Mouse (Mus musculus) heart, adult 2 months (tissue): Measurements from ENCODE around the gene Flad1. TPM values are rescaled to one million over a fixed set of nuclear protein-coding genes. Genes with fewer than 3 reads are reported as not detected.

Experiments
- DNase-seq, 2 experiments: peaks; one replicate each; pipeline ENCODE4 v3.0.0; 2021
- H3K27ac ChIP-seq: fragments of 200-600 bp; 2 replicates; pipeline ENCODE4 v1.8.1; 2022
- H3K27me3 ChIP-seq: fragments of 200-500 bp; 2 replicates; pipeline ENCODE4 v1.6.1; 2012; ENCODE audit warnings: mild to moderate bottlenecking, low read length, inconsistent platforms, mixed read lengths; ENCODE audit not compliant: control insufficient read depth, insufficient read depth
- H3K36me3 ChIP-seq: fragments of 200-500 bp; 2 replicates; pipeline ENCODE4 v1.6.1; 2012; ENCODE audit warnings: low read length, inconsistent platforms; ENCODE audit not compliant: control insufficient read depth, insufficient read depth
- H3K4me1 ChIP-seq: fragments of 200-500 bp; 2 replicates; pipeline ENCODE4 v1.6.1; 2011; ENCODE audit warnings: low read length; ENCODE audit not compliant: control insufficient read depth, insufficient read depth
- H3K4me3 ChIP-seq: fragments of 200-600 bp; 2 replicates; pipeline ENCODE4 v1.8.1; 2022
- H3K79me2 ChIP-seq: fragments of 200-500 bp; replicated peaks from 2 replicates; pipeline ENCODE4 v1.6.1; 2012; ENCODE audit warnings: mild to moderate bottlenecking, inconsistent platforms, low read length, moderate library complexity, mixed read lengths; ENCODE audit not compliant: control insufficient read depth, insufficient read depth
- H3K9ac ChIP-seq: fragments of 200-500 bp; 2 replicates; pipeline ENCODE4 v1.6.1; 2012; ENCODE audit warnings: low read depth, mild to moderate bottlenecking, control low read depth, inconsistent platforms, low read length, mixed read lengths
- CTCF ChIP-seq: fragments of 200-600 bp; IDR thresholded peaks from 2 replicates; pipeline ENCODE4 v1.8.1; 2022; ENCODE audit warnings: antibody characterized with exemption, mild to moderate bottlenecking, moderate library complexity
- EP300 ChIP-seq: fragments of 200-500 bp; IDR thresholded peaks from 2 replicates; pipeline ENCODE4 v1.6.1; 2011; ENCODE audit warnings: low read depth, low read length, control low read depth; ENCODE audit not compliant: insufficient read depth
- POLR2A ChIP-seq: fragments of 200-500 bp; IDR thresholded peaks from 2 replicates; pipeline ENCODE4 v1.6.1; 2011; ENCODE audit warnings: mild to moderate bottlenecking, low read depth, low read length, control low read depth; ENCODE audit not compliant: insufficient read depth
- WGBS: fragments of 180-500 bp; shearing (Covaris S2); methylation state at CpG from one replicate; pipeline ENCODE4 v1.1.7; 2018; 5-methylcytosine and 5-hydroxymethylcytosine counted together
- intact Hi-C: fragments of 180-260 bp; cut with DNase I; formaldehyde crosslinking; loops from one replicate; pipeline ENCODE4 v1.15.1; 2025
- polyA plus RNA-seq: library from polyadenylated mRNA; depleted of rRNA; stranded (reverse); fragments of >200 nt; gene quantifications from 2 replicates; pipeline ENCODE4 v1.2.3, GENCODE M21; 2012
- total RNA-seq, 2 experiments: library from RNA; stranded (reverse); gene quantifications; 2 replicates each; pipeline ENCODE4 v1.2.3; 2021

Gene Flad1
- total and polyA plus RNA-seq, 3 experiments, result 56.1 to 81.3 (median 59.7) TPM

- no peak for TF ChIP-seq CTCF
- TF ChIP-seq POLR2A, result no peak
- no peak for TF ChIP-seq EP300
- H3K79me2 ChIP-seq, result no peaks in the 10 kb centered on the region
- no peaks in the 10 kb centered on the region for H3K27me3 ChIP-seq
- 66% methylated on average over 10 of the region's 10 CpGs for WGBS
- H3K9ac ChIP-seq, result peak overlapping the region; percentile 79; the same call in 1 of the 2 replicates
- intact Hi-C loops, result loop anchor here (5.0 kb wide), 1 partner anchor 46 kb away; no protein-coding TSS in a partner anchor
- peak overlapping the region; percentile 91 for H3K27ac ChIP-seq
- H3K4me1 ChIP-seq, result peaks cover 2% of the 10 kb centered on the region; the same call in 1 of the 2 replicates
- no peaks in the 10 kb centered on the region for H3K36me3 ChIP-seq
- no peak for DNase-seq
- H3K4me3 ChIP-seq, result peak overlapping the region; percentile 72
These were observed 806 bp downstream of the Flad1 start for GRCm38 (mm10) chr3:89410864-89411263.

GRCm38 (mm10) chr3:89409701-89410100 lies 2.0 kb downstream of the Flad1 start:
- Histone ChIP-seq H3K79me2 (no peaks in the 10 kb centered on the region), H3K27ac (no peak overlapping the region), H3K36me3 (no peaks in the 10 kb centered on the region), H3K4me3 (no peak overlapping the region), H3K9ac (no peak overlapping the region), H3K4me1 (peaks cover 2% of the 10 kb centered on the region; the same call in 1 of the 2 replicates), H3K27me3 (no peaks in the 10 kb centered on the region)
- 84% methylated on average over 3 of the region's 3 CpGs for WGBS
- TF ChIP-seq POLR2A (no peak), EP300 (no peak), CTCF (no peak)
- intact Hi-C loops, result loop anchor here (1.0 to 5.0 kb wide), 2 partner anchors 14 to 48 kb away; no protein-coding TSS in a partner anchor
- DNase-seq, result no peak

GRCm38 (mm10) chr3:89408448-89408847 lies 3.2 kb downstream of the Flad1 start:
- WGBS, result 72% methylated on average over 16 of the region's 16 CpGs
- H3K36me3 ChIP-seq, result no peaks in the 10 kb centered on the region

GRCm38 (mm10) chr3:89406887-89407286 lies 4.8 kb downstream of the Flad1 start:
- no peak overlapping the region for H3K9ac ChIP-seq
- H3K4me1 ChIP-seq, result peaks cover 2% of the 10 kb centered on the region; the same call in 1 of the 2 replicates
- no peaks in the 10 kb centered on the region for H3K27me3 ChIP-seq
- DNase-seq, result no peak
- intact Hi-C loops, result no loop called here
- H3K79me2 ChIP-seq, result no peaks in the 10 kb centered on the region
- TF ChIP-seq POLR2A (no peak), EP300 (no peak), CTCF (no peak)
- H3K36me3 ChIP-seq, result no peaks in the 10 kb centered on the region
- 81% methylated on average over 6 of the region's 6 CpGs for WGBS
- H3K27ac ChIP-seq, result no peak overlapping the region
- no peak overlapping the region for H3K4me3 ChIP-seq

More at GRCm38 (mm10) chr3:89408448-89408847, 3.2 kb downstream of the Flad1 start:
- no peaks in the 10 kb centered on the region for H3K79me2 ChIP-seq
- no peak overlapping the region for H3K9ac ChIP-seq
- peaks cover 2% of the 10 kb centered on the region; the same call in 1 of the 2 replicates for H3K4me1 ChIP-seq
- H3K4me3 ChIP-seq, result no peak overlapping the region
- DNase-seq, result no peak
- no peaks in the 10 kb centered on the region for H3K27me3 ChIP-seq
- TF ChIP-seq CTCF, result no peak
- TF ChIP-seq EP300, result no peak
- TF ChIP-seq POLR2A, result no peak
- intact Hi-C loops, result no loop called here
- H3K27ac ChIP-seq, result no peak overlapping the region

GRCm38 (mm10) chr3:89402693-89403092 lies 9.0 kb downstream of the Flad1 start, which contains the start of gene Lenep:
Gene Lenep (minus strand): TSS chr3:89402793.
- no peak for DNase-seq
- Histone ChIP-seq H3K4me1 (no peaks in the 10 kb centered on the region), H3K27ac (no peak within 1 kb of the TSS), H3K27me3 (no peaks in the 10 kb centered on the region), H3K9ac (no peak within 1 kb of the TSS), H3K36me3 (no peaks in the 10 kb centered on the region), H3K4me3 (no peak within 1 kb of the TSS), H3K79me2 (no peaks in the 10 kb centered on the region)
- intact Hi-C loops, result no loop called here
- TF ChIP-seq CTCF (no peak), POLR2A (no peak)
- WGBS, result 64% methylated on average over 5 of the region's 5 CpGs

DNA sequence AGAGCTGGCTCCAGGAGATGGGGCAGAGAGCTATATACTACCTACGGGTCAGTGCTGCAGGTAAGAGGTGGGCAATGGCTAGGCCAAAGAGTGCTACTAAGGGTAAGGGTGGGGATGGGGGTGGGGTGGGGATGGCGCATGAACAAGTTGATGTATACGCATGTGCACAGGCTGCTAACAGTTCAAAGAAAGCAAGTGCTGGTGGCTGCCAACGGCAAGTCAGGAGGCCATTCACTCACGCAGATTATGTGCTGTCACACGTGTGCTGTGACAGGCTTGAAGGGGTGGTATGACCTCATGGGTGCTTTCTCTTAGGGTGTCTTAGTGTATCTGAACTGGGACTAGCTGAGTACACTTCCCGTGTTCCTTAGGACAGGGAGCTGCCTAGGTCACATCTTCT lies 10.3 kb downstream of the Flad1 start:
- H3K36me3 ChIP-seq, result no peaks in the 10 kb centered on the region
- TF ChIP-seq CTCF (no peak), EP300 (no peak), POLR2A (no peak)
- H3K9ac ChIP-seq, result no peak overlapping the region
- no peak overlapping the region for H3K27ac ChIP-seq
- H3K79me2 ChIP-seq, result no peaks in the 10 kb centered on the region
- no peak for DNase-seq
- intact Hi-C loops, result no loop called here
- no peaks in the 10 kb centered on the region for H3K27me3 ChIP-seq
- H3K4me3 ChIP-seq, result no peak overlapping the region
- H3K4me1 ChIP-seq, result no peaks in the 10 kb centered on the region; the same call in 1 of the 2 replicates
- WGBS, result 82% methylated on average over 7 of the region's 7 CpGs
